Mouse (Mus musculus): ENCODE measurements at regions not wholly inside any gene's neighbourhood (a gene's known extent, or its start where the extent isn't known, plus 50 kb on each side); places are given as distances from the start of the nearest gene placed in this dataset.

GRCm38 (mm10) chr19:21913005-21913670, 135.0 kb downstream of the Cemip2 start:
- H3K4me2 ChIP-seq (replicated peaks): no peak overlapping the region
- H3K27ac ChIP-seq: no peak overlapping the region
- no peak overlapping the region for H3K4me3 ChIP-seq
- no peaks in the 10 kb centered on the region for H3K36me3 ChIP-seq
- no peaks in the 10 kb centered on the region for H3K27me3 ChIP-seq
- H3K4me1 ChIP-seq: peaks cover 8% of the 10 kb centered on the region
- no peak for ATAC-seq (ENCODE audit: insufficient number of reproducible peaks, insufficient read depth, low FRiP score, low TSS enrichment)
- 79% methylated on average over 8 of the region's 8 CpGs for WGBS
- no peak overlapping the region for H3K9ac ChIP-seq
- H3K9me3 ChIP-seq: no peaks in the 10 kb centered on the region

- Histone ChIP-seq H3K36me3 (no peaks in the 10 kb centered on the region), H3K4me2 (replicated peaks) (no peak overlapping the region), H3K27ac (no peak overlapping the region), H3K4me3 (no peak overlapping the region), H3K9me3 (no peaks in the 10 kb centered on the region), H3K4me1 (peaks cover 8% of the 10 kb centered on the region), H3K27me3 (no peaks in the 10 kb centered on the region), H3K9ac (no peak overlapping the region)
- 45% methylated on average over 9 of the region's 9 CpGs for WGBS
- ATAC-seq (ENCODE audit: insufficient number of reproducible peaks, insufficient read depth, low FRiP score, low TSS enrichment): peak; percentile 56; the same call in 1 of the 2 replicates
These were observed 135.8 kb downstream of the Cemip2 start for GRCm38 (mm10) chr19:21913748-21914611.

DNA sequence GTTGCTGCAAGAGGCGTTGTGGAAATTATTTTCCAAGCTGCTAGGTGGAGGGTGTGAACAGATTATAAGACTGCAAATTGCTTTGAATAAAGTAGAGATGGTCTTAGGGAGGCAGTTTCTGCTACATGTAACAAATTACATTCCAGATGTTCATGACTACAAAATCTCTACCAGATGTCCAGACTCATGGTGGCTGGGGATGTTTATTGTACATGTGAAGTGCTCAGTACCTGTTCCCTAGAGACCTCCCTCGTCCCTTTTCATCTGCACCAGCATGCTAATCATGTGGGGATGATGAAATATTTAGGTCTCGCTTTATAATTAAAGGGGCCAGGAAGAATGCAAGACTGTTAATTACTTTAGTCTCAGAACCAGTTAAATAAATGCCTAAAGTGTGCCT, 136.5 kb downstream of the Cemip2 start:
- peaks cover 8% of the 10 kb centered on the region for H3K4me1 ChIP-seq
- H3K9ac ChIP-seq: no peak overlapping the region
- H3K9me3 ChIP-seq: no peaks in the 10 kb centered on the region
- no peak overlapping the region for H3K4me3 ChIP-seq
- peak; percentile 10; the same call in 1 of the 2 replicates for ATAC-seq (ENCODE audit: insufficient number of reproducible peaks, insufficient read depth, low FRiP score, low TSS enrichment)
- H3K4me2 ChIP-seq (replicated peaks): no peak overlapping the region
- H3K27me3 ChIP-seq: no peaks in the 10 kb centered on the region
- 28% methylated on average over 3 of the region's 3 CpGs for WGBS
- no peak overlapping the region for H3K27ac ChIP-seq
- H3K36me3 ChIP-seq: no peaks in the 10 kb centered on the region

GRCm38 (mm10) chr19:21918113-21918512, 140.0 kb downstream of the Cemip2 start:
- Histone ChIP-seq H3K27me3 (no peaks in the 10 kb centered on the region), H3K36me3 (no peaks in the 10 kb centered on the region), H3K27ac (no peak overlapping the region), H3K4me3 (no peak overlapping the region), H3K4me2 (replicated peaks) (no peak overlapping the region), H3K4me1 (peaks cover 8% of the 10 kb centered on the region), H3K9ac (no peak overlapping the region), H3K9me3 (no peaks in the 10 kb centered on the region)
- no peak for ATAC-seq (ENCODE audit: insufficient number of reproducible peaks, insufficient read depth, low FRiP score, low TSS enrichment)
- WGBS: 83% methylated on average over 4 of the region's 4 CpGs

GRCm38 (mm10) chr19:21919074-21919473, 140.9 kb downstream of the Cemip2 start:
- H3K36me3 ChIP-seq: no peaks in the 10 kb centered on the region
- H3K9ac ChIP-seq: no peak overlapping the region
- no peaks in the 10 kb centered on the region for H3K27me3 ChIP-seq
- no peak overlapping the region for H3K4me2 ChIP-seq (replicated peaks)
- no peak overlapping the region for H3K27ac ChIP-seq
- peaks cover 8% of the 10 kb centered on the region for H3K4me1 ChIP-seq
- no peak for ATAC-seq (ENCODE audit: insufficient number of reproducible peaks, insufficient read depth, low FRiP score, low TSS enrichment)
- whole genome bisulfite sequencing: 72% methylated on average over 3 of the region's 3 CpGs
- H3K9me3 ChIP-seq: no peaks in the 10 kb centered on the region
- no peak overlapping the region for H3K4me3 ChIP-seq

GRCm38 (mm10) chr19:21940114-21940513, 162.0 kb downstream of the Cemip2 start:
- Histone ChIP-seq H3K4me3 (no peak overlapping the region), H3K4me1 (no peaks in the 10 kb centered on the region), H3K4me2 (replicated peaks) (no peak overlapping the region), H3K36me3 (no peaks in the 10 kb centered on the region), H3K27me3 (no peaks in the 10 kb centered on the region), H3K27ac (no peak overlapping the region), H3K9me3 (no peaks in the 10 kb centered on the region), H3K9ac (no peak overlapping the region)
- WGBS: 91% methylated on average over 4 of the region's 4 CpGs
- no peak for ATAC-seq (ENCODE audit: insufficient number of reproducible peaks, insufficient read depth, low FRiP score, low TSS enrichment)

- Histone ChIP-seq H3K4me2 (replicated peaks) (no peak overlapping the region), H3K27me3 (no peaks in the 10 kb centered on the region), H3K4me3 (no peak overlapping the region), H3K4me1 (no peaks in the 10 kb centered on the region), H3K9me3 (no peaks in the 10 kb centered on the region), H3K36me3 (no peaks in the 10 kb centered on the region), H3K9ac (no peak overlapping the region), H3K27ac (no peak overlapping the region)
- ATAC-seq (ENCODE audit: insufficient number of reproducible peaks, insufficient read depth, low FRiP score, low TSS enrichment): no peak
- 69% methylated on average over 2 of the region's 2 CpGs for WGBS
These were observed 163.6 kb downstream of the Cemip2 start for GRCm38 (mm10) chr19:21941720-21942119.

- ATAC-seq (ENCODE audit: insufficient number of reproducible peaks, insufficient read depth, low FRiP score, low TSS enrichment): no peak
- Histone ChIP-seq H3K4me2 (replicated peaks) (no peak overlapping the region), H3K27ac (no peak overlapping the region), H3K27me3 (no peaks in the 10 kb centered on the region), H3K36me3 (no peaks in the 10 kb centered on the region), H3K9ac (no peak overlapping the region), H3K4me1 (no peaks in the 10 kb centered on the region), H3K4me3 (no peak overlapping the region), H3K9me3 (no peaks in the 10 kb centered on the region)
- 61% methylated on average over 11 of the region's 11 CpGs for WGBS
These were observed 164.1 kb downstream of the Cemip2 start for GRCm38 (mm10) chr19:21942286-21942685.

DNA sequence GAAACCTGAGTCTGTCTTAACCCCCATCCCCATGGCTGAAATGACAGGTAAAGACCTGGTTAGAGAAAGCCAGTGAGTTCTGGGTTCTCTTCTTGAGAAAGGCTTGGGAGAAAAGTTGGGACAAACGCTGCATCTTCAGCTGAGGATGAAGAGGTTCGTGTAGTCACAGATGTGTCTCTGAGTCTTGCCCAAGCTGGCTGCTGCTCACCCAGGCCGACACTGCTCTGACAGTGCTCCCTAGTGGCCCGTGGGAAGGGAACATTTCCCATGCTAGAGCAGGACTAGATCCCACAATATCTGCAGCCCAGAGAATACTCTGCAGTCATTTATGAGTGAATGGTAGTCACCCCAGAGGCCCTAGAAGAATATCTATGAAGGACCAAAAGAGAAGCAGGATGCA, 165.3 kb downstream of the Cemip2 start:
- 68% methylated on average over 4 of the region's 4 CpGs for WGBS
- no peak for ATAC-seq (ENCODE audit: insufficient number of reproducible peaks, insufficient read depth, low FRiP score, low TSS enrichment)
- Histone ChIP-seq H3K27me3 (no peaks in the 10 kb centered on the region), H3K27ac (no peak overlapping the region), H3K9ac (no peak overlapping the region), H3K36me3 (no peaks in the 10 kb centered on the region), H3K4me3 (no peak overlapping the region), H3K4me2 (replicated peaks) (no peak overlapping the region), H3K9me3 (no peaks in the 10 kb centered on the region), H3K4me1 (no peaks in the 10 kb centered on the region)

DNA sequence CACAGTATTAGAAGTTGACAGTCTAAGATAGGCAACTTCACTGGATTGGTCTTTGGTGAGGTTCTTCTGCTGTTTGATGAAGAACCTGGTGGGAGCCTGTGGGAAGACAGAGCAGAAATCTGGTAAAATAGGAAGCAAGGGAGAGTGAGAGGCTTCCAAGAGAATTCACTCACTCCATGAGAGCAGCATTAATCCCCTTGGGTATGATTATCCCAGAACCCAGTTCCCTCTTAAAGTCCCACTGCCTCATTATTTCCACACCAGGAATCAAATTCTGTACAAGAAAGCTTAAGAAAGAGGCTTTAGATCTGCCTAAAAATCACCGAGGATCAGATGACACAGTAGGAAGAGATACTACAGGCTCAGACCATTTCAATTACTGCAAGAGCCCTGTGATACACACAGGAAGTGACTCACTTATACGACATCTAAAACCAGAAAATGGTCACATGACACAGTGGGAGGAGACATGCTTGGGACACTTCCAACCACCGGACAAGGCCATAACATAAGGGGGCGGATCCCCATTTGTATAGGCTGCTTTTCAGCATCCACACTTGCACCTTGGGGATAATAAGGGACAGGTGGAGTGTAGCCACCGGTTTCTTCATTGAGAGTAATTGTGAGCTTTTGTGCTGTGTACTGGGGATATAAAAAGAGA, 168.2 kb downstream of the Cemip2 start:
- no peaks in the 10 kb centered on the region for H3K4me1 ChIP-seq
- 54% methylated on average over 5 of the region's 5 CpGs for WGBS
- H3K27me3 ChIP-seq: no peaks in the 10 kb centered on the region
- H3K9ac ChIP-seq: no peak overlapping the region
- no peak overlapping the region for H3K4me3 ChIP-seq
- no peaks in the 10 kb centered on the region for H3K9me3 ChIP-seq
- H3K4me2 ChIP-seq (replicated peaks): no peak overlapping the region
- no peak overlapping the region for H3K27ac ChIP-seq
- H3K36me3 ChIP-seq: no peaks in the 10 kb centered on the region
- ATAC-seq (ENCODE audit: insufficient number of reproducible peaks, insufficient read depth, low FRiP score, low TSS enrichment): no peak

DNA sequence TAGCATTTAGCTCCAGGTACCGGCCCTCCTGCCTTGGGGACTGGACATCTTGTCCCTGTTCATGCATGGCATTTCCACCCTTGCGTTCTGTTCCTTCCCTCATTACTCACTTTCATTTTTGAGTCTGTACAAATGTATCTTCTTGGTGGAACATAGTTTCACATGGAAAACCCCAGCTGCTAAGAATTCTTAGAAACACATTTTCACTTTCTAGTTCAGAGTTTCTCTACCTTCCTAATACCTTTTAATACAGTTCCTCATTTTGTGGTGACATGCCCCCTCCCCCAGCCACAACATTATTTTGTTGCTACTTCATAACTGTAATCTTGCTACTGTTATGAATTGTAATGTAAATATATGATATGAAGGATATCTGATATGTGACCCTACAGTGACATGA, 169.9 kb downstream of the Cemip2 start:
- H3K9me3 ChIP-seq: no peaks in the 10 kb centered on the region
- no peaks in the 10 kb centered on the region for H3K4me1 ChIP-seq
- 89% methylated on average over 2 of the region's 2 CpGs for WGBS
- H3K9ac ChIP-seq: no peak overlapping the region
- no peak for ATAC-seq (ENCODE audit: insufficient number of reproducible peaks, insufficient read depth, low FRiP score, low TSS enrichment)
- H3K4me3 ChIP-seq: no peak overlapping the region
- H3K36me3 ChIP-seq: no peaks in the 10 kb centered on the region
- H3K4me2 ChIP-seq (replicated peaks): no peak overlapping the region
- no peaks in the 10 kb centered on the region for H3K27me3 ChIP-seq
- H3K27ac ChIP-seq: no peak overlapping the region

DNA sequence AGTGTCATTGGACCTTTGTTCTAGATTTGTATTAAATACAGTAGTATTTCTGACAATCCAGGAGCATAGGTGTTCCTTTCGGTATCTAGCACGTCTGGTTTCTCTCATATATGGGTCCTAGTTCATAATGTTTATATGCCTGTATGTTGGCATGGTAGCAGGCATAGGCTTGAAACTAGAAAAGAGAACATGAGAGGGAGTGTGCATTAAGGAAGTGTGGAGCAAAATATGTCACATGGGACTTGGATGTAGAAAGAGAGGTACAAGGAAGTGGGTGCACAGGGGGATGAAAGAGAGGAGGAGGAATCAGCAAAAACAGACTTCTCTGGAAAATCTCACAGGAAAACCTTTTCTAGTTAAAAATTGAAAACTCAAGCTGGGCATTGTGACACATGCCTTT, 176.2 kb upstream of the Trpm3 start:
- Histone ChIP-seq H3K27me3 (no peaks in the 10 kb centered on the region), H3K36me3 (no peaks in the 10 kb centered on the region), H3K9ac (no peak overlapping the region), H3K27ac (no peak overlapping the region), H3K9me3 (no peaks in the 10 kb centered on the region), H3K4me2 (replicated peaks) (no peak overlapping the region), H3K4me3 (no peak overlapping the region), H3K4me1 (no peaks in the 10 kb centered on the region)
- ATAC-seq (ENCODE audit: insufficient number of reproducible peaks, insufficient read depth, low FRiP score, low TSS enrichment): no peak
- WGBS: 90% methylated on average over 2 of the region's 2 CpGs
